Comparison of ENCODE assay signal across 7 mouse cellular contexts in genomic region chr13:84349001-84349720, GRCm38 (mm10).
DNase-seq lines count a peak whose midpoint lies in the region; ATAC-seq and TF ChIP-seq lines count a peak whose summit lies in the region.

No protein-coding gene starts in this region.

- H3K27me3 ChIP-seq in forebrain, postnatal 0 days (ENCODE audit: insufficient read depth, low read length): no peaks in the 10 kb centered on the region
- peaks cover 20% of the 10 kb centered on the region for H3K27me3 ChIP-seq in intestine, embryonic 16.5 days (replicated peaks; ENCODE audit: control insufficient read depth, insufficient read depth, low read length)
- H3K27me3 ChIP-seq in midbrain, embryonic 11.5 days (ENCODE audit: control insufficient read depth, insufficient read depth, low read length): peaks cover 8% of the 10 kb centered on the region; the same call in 1 of the 2 replicates

- WGBS in forebrain, postnatal 0 days: 2% methylated on average over 23 of the region's 23 CpGs
- WGBS in intestine, embryonic 16.5 days: under 1% methylated on average over 23 of the region's 23 CpGs
- WGBS in midbrain, embryonic 11.5 days: under 1% methylated on average over 23 of the region's 23 CpGs

- no peak for TF ChIP-seq CTCF in forebrain, postnatal 0 days (IDR thresholded peaks at IDR 0.05; ENCODE audit: low read depth)

- H3K27ac ChIP-seq in forebrain, postnatal 0 days (ENCODE audit: low read depth, low read length): peak overlapping the region; percentile 99
- peak overlapping the region; percentile 72 for H3K27ac ChIP-seq in intestine, embryonic 16.5 days (ENCODE audit: low read length)
- peak overlapping the region; percentile 90 for H3K27ac ChIP-seq in midbrain, embryonic 11.5 days (ENCODE audit: low read depth, low read length)

- peak; percentile 78 for DNase-seq in MEL-GATA-1-ER (ENCODE audit: extremely low read depth, low read depth)
- DNase-seq in forebrain, postnatal 0 days: peak; percentile 88
- DNase-seq in left cerebral cortex, postnatal 25 days (ENCODE audit: low spot score in 2 of 2): peak; percentile 76 to 84
- DNase-seq in midbrain, embryonic 11.5 days (ENCODE audit: low spot score, missing footprints): peak; percentile 88
- peak; percentile 84 for DNase-seq in telencephalon, adult 2 months (ENCODE audit: low read depth, low spot score)

- peak overlapping the region; percentile 50 for H3K4me3 ChIP-seq in forebrain, postnatal 0 days (ENCODE audit: low read depth, low read length)
- H3K4me3 ChIP-seq in intestine, embryonic 16.5 days (ENCODE audit: low read length): peak overlapping the region; percentile 55
- H3K4me3 ChIP-seq in midbrain, embryonic 11.5 days (ENCODE audit: low read depth, low read length): peak overlapping the region; percentile 37

- intact Hi-C loops in left cerebral cortex, postnatal 25 days (cut with DNase I): loop anchor here (2.0 to 5.0 kb wide), 7 partner anchors 98 to 687 kb away; partner anchors contain the start of gene Tmem161b

- no peaks in the 10 kb centered on the region for H3K9me3 ChIP-seq in forebrain, postnatal 0 days (ENCODE audit: low read length)
- no peaks in the 10 kb centered on the region for H3K9me3 ChIP-seq in intestine, embryonic 16.5 days (ENCODE audit: control insufficient read depth, low read length)
- H3K9me3 ChIP-seq in midbrain, embryonic 11.5 days (ENCODE audit: control insufficient read depth, low read length): no peaks in the 10 kb centered on the region

- H3K9ac ChIP-seq in forebrain, postnatal 0 days: peak overlapping the region; percentile 95
- peak overlapping the region; percentile 53 for H3K9ac ChIP-seq in intestine, embryonic 16.5 days (ENCODE audit: low read depth, low read length)
- peak overlapping the region; percentile 86 for H3K9ac ChIP-seq in midbrain, embryonic 11.5 days (ENCODE audit: low read length)

- peak overlapping the region; percentile 70 for H3K4me2 ChIP-seq in forebrain, postnatal 0 days (ENCODE audit: low read depth)
- peak overlapping the region; percentile 94 for H3K4me2 ChIP-seq in intestine, embryonic 16.5 days (ENCODE audit: low read depth, low read length)
- peak overlapping the region; percentile 90 for H3K4me2 ChIP-seq in midbrain, embryonic 11.5 days

- H3K4me1 ChIP-seq in forebrain, postnatal 0 days (ENCODE audit: insufficient read depth): peaks cover 20% of the 10 kb centered on the region
- peaks cover 6% of the 10 kb centered on the region for H3K4me1 ChIP-seq in intestine, embryonic 16.5 days (ENCODE audit: control insufficient read depth, insufficient read depth, low read length)
- peaks cover 33% of the 10 kb centered on the region for H3K4me1 ChIP-seq in midbrain, embryonic 11.5 days (ENCODE audit: control insufficient read depth, insufficient read depth, low read length)

- peak; percentile 63 for ATAC-seq in cerebellum, adult (ENCODE audit: insufficient number of reproducible peaks, low FRiP score, low TSS enrichment)
- ATAC-seq in forebrain, postnatal 0 days: peak; percentile 11; the same call in 1 of the 2 replicates
- ATAC-seq in intestine, embryonic 16.5 days: peak; percentile 27; the same call in 1 of the 2 replicates
- ATAC-seq in midbrain, embryonic 11.5 days (ENCODE audit: low FRiP score): no peak

- H3K36me3 ChIP-seq in forebrain, postnatal 0 days (ENCODE audit: insufficient read depth): no peaks in the 10 kb centered on the region
- H3K36me3 ChIP-seq in intestine, embryonic 16.5 days (ENCODE audit: control insufficient read depth, insufficient read depth, low read length): no peaks in the 10 kb centered on the region
- no peaks in the 10 kb centered on the region for H3K36me3 ChIP-seq in midbrain, embryonic 11.5 days (ENCODE audit: control insufficient read depth, insufficient read depth, low read length)
